Mouse (Mus musculus) stomach, postnatal 0 days (tissue): Measurements from ENCODE around the gene Pik3r2.

Experiments
- CTCF ChIP-seq: IDR thresholded peaks from 2 replicates; pipeline ENCODE4 v1.5.1; 2016; ENCODE audit warnings: antibody characterized with exemption, low read depth, mild to moderate bottlenecking, moderate library complexity
- EP300 ChIP-seq: optimal IDR thresholded peaks from 2 replicates; pipeline ENCODE3; 2016; ENCODE audit warnings: antibody characterized with exemption

GRCm38 (mm10) chr8:70791975-70792691, 15.6 kb upstream of the Pik3r2 start:
- TF ChIP-seq CTCF (no peak), EP300 (no peak)
